Mouse (Mus musculus) testis, adult 2 months (tissue): ENCODE results near the gene Aebp1. TPM values are rescaled to one million over a fixed set of nuclear protein-coding genes. Genes with fewer than 3 reads are reported as not detected.

Experiments used
- H3K27ac ChIP-seq: fragments of 200-500 bp; 2 replicates; pipeline ENCODE4 v1.5.1; 2012; ENCODE audit warnings: low read depth, low read length; ENCODE audit not compliant: control insufficient read depth, insufficient read depth
- H3K27me3 ChIP-seq: fragments of 200-500 bp; 2 replicates; pipeline ENCODE4 v1.6.1; 2012; ENCODE audit warnings: mild to moderate bottlenecking, low read length, moderate library complexity; ENCODE audit not compliant: control insufficient read depth, insufficient read depth
- H3K36me3 ChIP-seq: fragments of 200-500 bp; 2 replicates; pipeline ENCODE4 v1.6.1; 2012; ENCODE audit warnings: mild to moderate bottlenecking, low read length; ENCODE audit not compliant: control insufficient read depth, insufficient read depth
- H3K4me1 ChIP-seq: fragments of 200-500 bp; 2 replicates; pipeline ENCODE4 v1.6.1; 2012; ENCODE audit warnings: low read length; ENCODE audit not compliant: control insufficient read depth, insufficient read depth
- H3K4me3 ChIP-seq: fragments of 200-500 bp; 2 replicates; pipeline ENCODE4 v1.5.1; 2012; ENCODE audit warnings: low read depth, mild to moderate bottlenecking, low read length, moderate library complexity, mixed read lengths; ENCODE audit not compliant: control insufficient read depth
- CTCF ChIP-seq: fragments of 200-500 bp; IDR thresholded peaks from 2 replicates; pipeline ENCODE4 v1.5.1; 2012; ENCODE audit warnings: low read depth, mild to moderate bottlenecking, inconsistent platforms, low read length, moderate library complexity; ENCODE audit not compliant: control insufficient read depth, insufficient read depth, insufficient replicate concordance
- POLR2A ChIP-seq: fragments of 200-500 bp; IDR thresholded peaks from 2 replicates; pipeline ENCODE4 v1.6.1; 2012; ENCODE audit warnings: low read depth, mild to moderate bottlenecking, inconsistent platforms, low read length, moderate library complexity; ENCODE audit not compliant: control insufficient read depth
- polyA plus RNA-seq: library from polyadenylated mRNA; depleted of rRNA; stranded (reverse); fragments of >200 nt; gene quantifications from 2 replicates; pipeline ENCODE4 v1.2.3, GENCODE M21; 2012; rRNA removed

The Aebp1 gene
- polyA plus RNA-seq, 1 experiment, result 5.9 TPM

DNA sequence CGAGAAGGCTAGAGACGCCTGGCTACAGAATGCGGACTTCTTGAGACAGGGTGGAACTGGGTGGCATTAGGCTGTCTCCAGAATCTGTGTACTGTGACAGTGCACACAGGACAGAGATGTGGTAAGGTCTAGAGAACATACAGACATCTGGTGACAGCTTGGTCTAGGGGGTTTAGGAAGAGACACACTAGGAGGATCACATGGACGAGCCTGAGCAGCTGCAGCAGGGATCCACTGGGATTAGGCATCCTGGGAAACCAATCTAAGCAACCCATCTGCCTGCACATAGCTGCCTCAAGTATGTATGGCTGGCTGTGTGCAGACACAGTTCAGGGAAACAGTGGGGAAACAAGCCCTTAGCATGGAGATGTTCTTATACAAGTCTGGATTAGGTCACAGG lies 52.2 kb downstream of the Aebp1 start:
- H3K4me3 ChIP-seq, result no peak overlapping the region
- H3K4me1 ChIP-seq, result no peaks in the 10 kb centered on the region
- TF ChIP-seq CTCF, result no peak
- no peak for TF ChIP-seq POLR2A
- no peaks in the 10 kb centered on the region for H3K27me3 ChIP-seq
- no peaks in the 10 kb centered on the region for H3K36me3 ChIP-seq
- no peak overlapping the region for H3K27ac ChIP-seq

- TF ChIP-seq POLR2A (no peak), CTCF (no peak)
- Histone ChIP-seq H3K4me1 (no peaks in the 10 kb centered on the region), H3K4me3 (no peak overlapping the region), H3K27me3 (no peaks in the 10 kb centered on the region), H3K36me3 (no peaks in the 10 kb centered on the region), H3K27ac (no peak overlapping the region)
Observed at GRCm38 (mm10) chr11:5914940-5915339, 53.2 kb downstream of the Aebp1 start.

GRCm38 (mm10) chr11:5915429-5916177 lies 53.9 kb downstream of the Aebp1 start:
- H3K4me1 ChIP-seq, result peaks cover 4% of the 10 kb centered on the region
- no peaks in the 10 kb centered on the region for H3K36me3 ChIP-seq
- H3K27me3 ChIP-seq, result no peaks in the 10 kb centered on the region
- no peak for TF ChIP-seq POLR2A
- no peak for TF ChIP-seq CTCF
- no peak overlapping the region for H3K27ac ChIP-seq
- H3K4me3 ChIP-seq, result no peak overlapping the region

- Histone ChIP-seq H3K27me3 (no peaks in the 10 kb centered on the region), H3K4me1 (peaks cover 4% of the 10 kb centered on the region), H3K36me3 (no peaks in the 10 kb centered on the region), H3K4me3 (no peak overlapping the region), H3K27ac (no peak overlapping the region)
- no peak for TF ChIP-seq CTCF
Observed at GRCm38 (mm10) chr11:5916178-5916548, 54.4 kb downstream of the Aebp1 start.

- Histone ChIP-seq H3K27me3 (no peaks in the 10 kb centered on the region), H3K4me1 (peaks cover 4% of the 10 kb centered on the region), H3K27ac (no peak overlapping the region), H3K36me3 (no peaks in the 10 kb centered on the region), H3K4me3 (no peak overlapping the region)
- no peak for TF ChIP-seq CTCF
- TF ChIP-seq POLR2A, result no peak
Observed at GRCm38 (mm10) chr11:5918111-5918510, 56.4 kb downstream of the Aebp1 start.

GRCm38 (mm10) chr11:5919606-5920005 lies 57.9 kb downstream of the Aebp1 start:
- no peak overlapping the region for H3K4me3 ChIP-seq
- H3K36me3 ChIP-seq, result no peaks in the 10 kb centered on the region
- no peaks in the 10 kb centered on the region for H3K27me3 ChIP-seq
- H3K4me1 ChIP-seq, result peaks cover 4% of the 10 kb centered on the region
- no peak for TF ChIP-seq CTCF
- no peak for TF ChIP-seq POLR2A
- no peak overlapping the region for H3K27ac ChIP-seq

DNA sequence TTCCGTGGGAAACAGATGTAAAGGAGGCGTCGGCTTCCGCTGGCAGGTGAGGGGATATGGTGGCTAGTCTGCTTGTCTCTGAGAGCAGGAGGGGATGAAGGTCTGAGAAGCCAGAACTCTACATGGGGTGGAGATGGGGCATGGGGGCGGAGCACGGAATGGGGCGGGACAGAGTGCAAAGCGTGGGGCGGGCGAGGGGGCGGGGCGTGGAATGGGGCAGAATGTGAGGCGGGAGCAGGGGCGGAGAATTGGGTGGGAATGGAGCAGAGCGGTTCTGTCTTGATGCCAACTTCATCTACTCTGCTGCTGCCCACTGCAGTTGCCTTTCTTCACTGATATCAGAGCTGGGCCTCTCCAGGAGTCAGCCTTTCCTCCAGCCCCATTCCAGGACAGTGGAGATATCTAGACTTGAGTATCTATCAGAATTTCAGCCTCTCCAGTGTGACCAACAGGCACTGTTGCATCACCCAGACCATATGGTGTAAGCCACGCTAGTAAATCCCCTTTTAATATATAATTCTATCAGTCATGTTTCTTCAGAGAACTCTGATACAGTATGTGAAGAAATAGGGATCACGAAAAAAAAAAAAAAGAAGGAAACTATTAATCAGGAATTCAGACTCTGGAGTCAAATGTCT lies 58.7 kb downstream of the Aebp1 start:
- H3K4me3 ChIP-seq, result no peak overlapping the region
- no peaks in the 10 kb centered on the region for H3K36me3 ChIP-seq
- no peaks in the 10 kb centered on the region for H3K27me3 ChIP-seq
- no peak overlapping the region for H3K27ac ChIP-seq
- peaks cover 4% of the 10 kb centered on the region for H3K4me1 ChIP-seq
- TF ChIP-seq POLR2A (no peak), CTCF (no peak)

Other genes with a start within 250 kb of the Aebp1 start
- 18.4 and 26.3 TPM in 2 replicates for gene Mrps24, start 146.3 kb upstream of the Aebp1 start, polyA plus RNA-seq
- gene Urgcp, start 99.6 kb upstream of the Aebp1 start, polyA plus RNA-seq, result 7.6 and 8.8 TPM in 2 replicates
- 19.6 and 22.3 TPM in 2 replicates for gene Dbnl, start 73.5 kb upstream of the Aebp1 start, polyA plus RNA-seq
- gene Pgam2, start 58.2 kb upstream of the Aebp1 start, polyA plus RNA-seq, result 1,767 and 1,838 TPM in 2 replicates
- gene Polm, start 23.9 kb upstream of the Aebp1 start, polyA plus RNA-seq, result 2.3 and 3.0 TPM in 2 replicates
- 88.8 and 109 TPM in 2 replicates for gene Pold2, start 16.3 kb downstream of the Aebp1 start, polyA plus RNA-seq
- gene Myl7, start 36.8 kb downstream of the Aebp1 start, polyA plus RNA-seq, result 0.43 TPM in 1 of 2 replicates, not detected in the other
- 5.0 and 6.6 TPM in 2 replicates for gene Gck, start 88.1 kb downstream of the Aebp1 start, polyA plus RNA-seq
- gene Ykt6, start 93.7 kb downstream of the Aebp1 start, polyA plus RNA-seq, result 31.7 and 33.7 TPM in 2 replicates
- 3.4 and 3.5 TPM in 2 replicates for gene Camk2b, start 204.4 kb downstream of the Aebp1 start, polyA plus RNA-seq